Mouse (Mus musculus): ENCODE results near the gene Mbtd1.

Gene Mbtd1

DNA sequence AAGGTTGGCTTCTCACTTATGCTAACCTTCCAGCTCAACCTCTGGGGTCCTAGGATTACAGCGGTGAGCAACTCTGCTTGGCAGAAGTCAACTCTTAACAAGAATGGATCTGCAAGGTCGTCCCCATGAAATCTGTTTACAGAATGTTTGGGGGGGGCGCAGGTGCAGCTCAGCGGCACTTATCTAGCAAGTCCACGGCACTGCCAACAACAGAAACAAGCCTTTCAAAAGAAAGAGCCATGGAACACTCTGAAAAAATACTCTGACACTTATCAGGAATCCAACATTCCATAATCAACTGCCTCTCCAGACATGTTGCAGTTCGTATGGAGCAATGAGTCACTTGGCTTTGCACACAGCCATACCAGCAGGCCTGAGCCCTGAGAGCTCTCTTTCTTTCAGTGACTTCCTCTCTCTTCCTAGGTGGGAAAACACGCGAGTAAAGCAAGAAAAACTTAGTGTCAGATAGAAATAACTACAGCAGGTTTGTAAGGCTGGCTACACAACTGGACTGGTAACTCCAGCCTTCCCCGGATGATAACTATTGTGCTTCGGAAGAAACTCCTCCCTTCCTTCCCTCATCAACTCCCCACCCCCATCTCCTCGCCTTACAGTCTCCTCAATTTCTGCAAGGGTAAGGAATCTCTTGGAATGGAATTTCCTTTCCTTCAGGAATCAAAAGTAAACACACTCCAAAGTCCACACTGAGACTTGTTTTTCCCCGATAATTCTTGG is 102.8 kb downstream of the Mbtd1 start:
- peak; percentile 34 for DNase-seq

DNA sequence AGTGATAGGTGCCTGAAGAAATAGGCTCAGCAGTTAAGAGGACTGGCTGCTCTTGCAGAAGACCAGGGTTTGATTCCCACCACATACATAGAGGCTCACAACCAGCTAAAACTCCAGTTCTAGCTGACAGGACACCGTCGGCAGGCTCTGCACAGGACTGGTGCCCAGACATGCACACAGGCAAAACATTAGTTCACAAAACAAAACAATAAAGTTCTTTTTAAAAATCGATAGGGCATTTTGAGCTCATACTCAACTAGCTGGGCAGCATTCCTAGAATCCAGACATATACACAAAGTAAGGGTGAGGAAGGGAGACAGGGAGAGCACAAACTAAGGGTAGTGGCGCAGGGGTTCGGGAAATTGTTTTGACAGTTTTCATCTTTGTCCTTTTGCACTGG is 108.9 kb downstream of the Mbtd1 start:
- no peak for DNase-seq

DNA sequence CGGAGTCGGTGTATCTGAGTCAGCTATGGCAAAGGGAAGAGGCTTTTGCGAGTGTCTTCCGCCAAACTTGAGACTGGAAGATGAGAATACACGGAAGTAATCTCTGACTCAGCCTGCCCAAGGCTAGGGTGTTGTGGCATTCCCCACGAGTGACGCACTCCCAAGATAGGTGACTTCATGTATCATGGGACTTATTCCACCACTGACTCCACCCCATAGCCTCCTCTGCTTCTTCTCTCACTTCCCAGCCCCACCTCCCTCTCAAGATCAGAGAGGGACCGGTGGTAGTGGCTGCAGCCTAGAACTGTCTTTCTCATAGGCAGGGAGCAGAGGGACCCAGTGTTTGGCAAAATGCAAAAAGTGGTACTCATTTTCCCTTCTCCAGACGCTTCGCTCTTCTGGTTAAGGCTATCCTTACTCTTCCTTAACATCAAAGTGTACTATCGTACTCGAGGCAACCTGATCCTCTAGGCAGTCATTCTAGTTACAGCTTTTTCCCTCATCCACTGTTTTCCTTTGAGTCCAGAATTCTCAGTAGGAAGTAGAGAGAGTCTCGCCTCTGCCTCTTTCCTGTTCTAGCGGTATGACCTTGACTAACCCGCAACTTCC is 109.6 kb downstream of the Mbtd1 start:
- DNase-seq, result peak; percentile 80

DNA sequence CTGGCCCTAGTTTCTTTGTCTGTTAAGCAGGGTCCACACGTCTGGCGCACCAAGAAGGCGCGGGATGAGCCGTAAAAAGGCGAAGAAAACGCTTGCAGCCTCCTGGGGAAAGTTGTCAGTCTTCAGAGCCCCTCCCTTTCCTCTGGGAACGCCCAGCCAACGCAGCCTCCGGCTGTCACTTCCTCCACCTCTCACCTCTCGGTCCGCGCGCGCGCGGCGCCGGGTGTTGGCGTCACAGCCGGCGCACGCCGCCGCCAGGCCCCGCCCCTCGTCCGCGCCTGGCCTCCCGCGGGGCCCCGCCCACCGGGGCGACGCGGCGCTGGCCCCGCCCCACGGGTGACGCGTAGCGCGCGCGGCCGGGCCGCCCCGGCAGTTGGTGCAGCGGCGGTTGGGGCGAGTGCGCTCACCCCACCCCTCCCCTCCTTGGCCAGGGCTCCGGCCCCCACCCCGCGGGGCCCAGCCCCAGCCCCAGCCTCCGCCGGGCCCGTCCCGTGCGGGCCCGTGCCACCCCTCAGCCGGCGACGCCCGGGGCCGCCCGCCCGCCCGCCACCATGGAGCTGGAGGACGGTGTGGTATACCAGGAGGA is 110.2 kb downstream of the Mbtd1 start, which contains the start of gene Spag9:
Spag9 (plus strand) TSS at position 372 of the 586 bp plus-strand sequence.
- peak; percentile 91 for DNase-seq

Measured in kidney, adult 18-20 months (tissue).